Comparison of ENCODE assay signal across 10 mouse cellular contexts in the genomic region with DNA sequence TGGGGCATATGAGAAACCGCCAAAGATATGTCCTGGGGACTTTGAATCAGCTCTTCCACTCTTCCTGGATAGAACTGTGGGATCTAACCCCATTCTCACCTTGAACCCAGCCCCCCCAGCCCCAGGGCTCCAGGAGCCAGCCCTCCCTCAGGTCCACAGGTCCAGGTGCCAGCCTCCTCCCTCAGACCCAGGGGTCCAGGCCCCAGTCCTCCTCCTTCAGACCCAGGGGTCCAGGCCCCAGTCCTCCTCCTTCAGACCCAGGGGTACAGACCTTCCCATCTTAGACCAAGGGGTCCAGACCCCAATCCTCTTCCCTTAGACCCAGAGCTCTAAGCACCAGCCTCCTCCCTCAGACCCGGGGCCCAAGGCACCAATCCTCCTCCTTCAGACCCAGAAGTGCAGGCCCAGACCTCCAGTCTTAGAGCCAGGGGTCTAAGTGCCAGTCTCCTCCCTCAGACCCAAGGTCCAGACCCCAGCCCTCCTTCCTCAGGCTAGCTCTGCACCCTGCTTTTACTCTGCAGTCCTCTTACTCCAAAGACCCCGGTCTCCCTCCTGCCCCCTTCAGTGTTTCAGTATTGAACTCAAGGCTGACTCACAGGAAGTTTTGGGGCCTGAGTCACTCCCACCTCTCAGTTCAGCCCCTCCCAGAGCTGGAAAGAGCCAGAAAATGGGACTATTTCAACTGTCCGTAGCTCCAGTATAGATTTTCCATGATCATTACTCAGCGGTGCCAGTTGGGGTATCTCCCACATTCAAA. TPM values are rescaled to one million over a fixed set of nuclear protein-coding genes. Genes with fewer than 3 reads are reported as not detected.
DNase-seq lines count a peak whose midpoint lies in the region; ATAC-seq lines count a peak whose summit lies in the region.
"Had no signal": no experiment of that assay in that cellular context is flagged by ENCODE, and none has a peak within 500 bp of the region (broad histone marks: within the 10 kb centered on the region; RNA-seq: fewer than 3 reads in every experiment).

No protein-coding gene starts in this region.

- H3K9ac ChIP-seq in kidney, embryonic 15.5 days, result no peak overlapping the region
- H3K9ac ChIP-seq in midbrain, embryonic 15.5 days, result no peak overlapping the region

- H3K4me1 ChIP-seq in kidney, embryonic 15.5 days, result peaks cover 11% of the 10 kb centered on the region
- peaks cover 12% of the 10 kb centered on the region for H3K4me1 ChIP-seq in brown adipose tissue, adult 24 weeks (ENCODE audit: control insufficient read depth, insufficient read depth, insufficient read length, low read length)
- H3K4me1 ChIP-seq in midbrain, embryonic 15.5 days, result no peaks in the 10 kb centered on the region; the same call in 1 of the 2 replicates

- no peak for DNase-seq in kidney, adult 18-20 months
- DNase-seq in induced T-regulatory cell, adult 2 months (ENCODE audit: low read depth), result peak; percentile 41
- DNase-seq in urinary bladder, postnatal 25 days (ENCODE audit: low spot score), result no peak
- DNase-seq in lung, postnatal 10 days, result no peak

- H3K4me2 ChIP-seq in kidney, embryonic 15.5 days, result no peak overlapping the region
- no peak overlapping the region for H3K4me2 ChIP-seq in midbrain, embryonic 15.5 days

- H3K36me3 ChIP-seq in kidney, embryonic 15.5 days, result no peaks in the 10 kb centered on the region
- H3K36me3 ChIP-seq in midbrain, embryonic 15.5 days (replicated peaks), result no peaks in the 10 kb centered on the region

- no peak overlapping the region for H3K27ac ChIP-seq in kidney, embryonic 15.5 days
- H3K27ac ChIP-seq in brown adipose tissue, adult 24 weeks (replicated peaks; ENCODE audit: low read depth, low read length), result peak overlapping the region; percentile 39
- no peak overlapping the region for H3K27ac ChIP-seq in midbrain, embryonic 15.5 days

- no peaks in the 10 kb centered on the region for H3K27me3 ChIP-seq in kidney, embryonic 15.5 days
- H3K27me3 ChIP-seq in midbrain, embryonic 15.5 days (replicated peaks), result peaks cover 4% of the 10 kb centered on the region; the same call in 1 of the 2 replicates

- WGBS in kidney, embryonic 15.5 days, result 77% methylated on average over 5 of the region's 5 CpGs
- WGBS in midbrain, embryonic 15.5 days, result 81% methylated on average over 5 of the region's 5 CpGs

- ATAC-seq in kidney, embryonic 15.5 days (replicated peaks; ENCODE audit: low FRiP score), result 0 out of 2 replicates have a peak, but pooled peaks have one; percentile 10
- peak; percentile 46 for ATAC-seq in midbrain, embryonic 15.5 days (replicated peaks)
- ATAC-seq in monocyte, adult 5-6 weeks (replicated peaks; ENCODE audit: insufficient number of reproducible peaks, low FRiP score, low TSS enrichment, poor library complexity, severe bottlenecking), result no peak

- no peak overlapping the region for H3K4me3 ChIP-seq in kidney, embryonic 15.5 days (replicated peaks)
- H3K4me3 ChIP-seq in brown adipose tissue, adult 24 weeks (ENCODE audit: insufficient read depth, low read depth, low read length), result peak overlapping the region; percentile 1; the same call in 1 of the 2 replicates
- no peak overlapping the region for H3K4me3 ChIP-seq in midbrain, embryonic 15.5 days

- no peaks in the 10 kb centered on the region for H3K9me3 ChIP-seq in kidney, embryonic 15.5 days (replicated peaks)
- no peaks in the 10 kb centered on the region for H3K9me3 ChIP-seq in midbrain, embryonic 15.5 days

RNA-seq across cellular contexts. Expression of a gene that starts 4.6 kb away (rescaled TPM):
- polyA plus RNA-seq in kidney, embryonic 15.5 days (2015; fragmentation: Nextera tagmentation; extraction: Ambion mirVana), result 4.9 and 5.5 TPM in 2 replicates
- not detected in 2 replicates for polyA plus RNA-seq in brown adipose tissue, adult 24 weeks (2012; ENCODE audit: insufficient read depth, insufficient read length, missing spikeins)
- polyA plus RNA-seq in midbrain, embryonic 15.5 days (2015; fragmentation: Nextera tagmentation; extraction: Ambion mirVana), result 0.92 and 1.1 TPM in 2 replicates
- total RNA-seq in monocyte, adult 5-6 weeks (2017), result 10.3 to 11.8 TPM (median 11.5 TPM) in 3 replicates

RNA-seq across cellular contexts. Expression of a gene that starts 16.4 kb away (rescaled TPM):
- polyA plus RNA-seq in kidney, embryonic 15.5 days (2015; fragmentation: Nextera tagmentation; extraction: Ambion mirVana), result 0.28 TPM in 1 of 2 replicates, not detected in the other
- not detected in 2 replicates for polyA plus RNA-seq in brown adipose tissue, adult 24 weeks (2012; ENCODE audit: insufficient read depth, insufficient read length, missing spikeins)
- not detected in 2 replicates for polyA plus RNA-seq in midbrain, embryonic 15.5 days (2015; fragmentation: Nextera tagmentation; extraction: Ambion mirVana)
- total RNA-seq in monocyte, adult 5-6 weeks (2017), result not detected in 3 replicates
- total RNA-seq: hematopoietic stem cell, adult 5-6 weeks; left cerebral cortex, adult 8-10 months had no signal

RNA-seq across cellular contexts. Expression of a gene that starts 31.7 kb away (rescaled TPM):
- 0.43 TPM in 1 of 2 replicates, not detected in the other for polyA plus RNA-seq in kidney, embryonic 15.5 days (2015; fragmentation: Nextera tagmentation; extraction: Ambion mirVana)
- not detected in 2 replicates for polyA plus RNA-seq in brown adipose tissue, adult 24 weeks (2012; ENCODE audit: insufficient read depth, insufficient read length, missing spikeins)
- 0.48 TPM in 1 of 2 replicates, not detected in the other for polyA plus RNA-seq in midbrain, embryonic 15.5 days (2015; fragmentation: Nextera tagmentation; extraction: Ambion mirVana)
- total RNA-seq in monocyte, adult 5-6 weeks (2017), result 2.3 TPM in 1 of 3 replicates, not detected in the others
- total RNA-seq: hematopoietic stem cell, adult 5-6 weeks; left cerebral cortex, adult 8-10 months had no signal

RNA-seq across cellular contexts. Expression of a gene that starts 34.0 kb away (rescaled TPM):
- polyA plus RNA-seq in kidney, embryonic 15.5 days (2015; fragmentation: Nextera tagmentation; extraction: Ambion mirVana), result 28.0 and 32.8 TPM in 2 replicates
- polyA plus RNA-seq in brown adipose tissue, adult 24 weeks (2012; ENCODE audit: insufficient read depth, insufficient read length, missing spikeins), result 6.1 and 8.2 TPM in 2 replicates
- polyA plus RNA-seq in midbrain, embryonic 15.5 days (2015; fragmentation: Nextera tagmentation; extraction: Ambion mirVana), result 38.4 and 40.3 TPM in 2 replicates
- total RNA-seq in monocyte, adult 5-6 weeks (2017), result 20.1 to 30.8 TPM (median 22.6 TPM) in 3 replicates

RNA-seq across cellular contexts. Expression of a gene that starts 49.0 kb away (rescaled TPM):
- polyA plus RNA-seq in kidney, embryonic 15.5 days (2015; fragmentation: Nextera tagmentation; extraction: Ambion mirVana), result 11.3 and 12.1 TPM in 2 replicates
- polyA plus RNA-seq in brown adipose tissue, adult 24 weeks (2012; ENCODE audit: insufficient read depth, insufficient read length, missing spikeins), result 3.8 and 4.5 TPM in 2 replicates
- polyA plus RNA-seq in midbrain, embryonic 15.5 days (2015; fragmentation: Nextera tagmentation; extraction: Ambion mirVana), result 23.6 and 24.5 TPM in 2 replicates
- total RNA-seq in monocyte, adult 5-6 weeks (2017), result 2.4 to 4.6 TPM (median 4.5 TPM) in 3 replicates
